Mouse (Mus musculus): ENCODE results near the gene Cdca8.

DNA sequence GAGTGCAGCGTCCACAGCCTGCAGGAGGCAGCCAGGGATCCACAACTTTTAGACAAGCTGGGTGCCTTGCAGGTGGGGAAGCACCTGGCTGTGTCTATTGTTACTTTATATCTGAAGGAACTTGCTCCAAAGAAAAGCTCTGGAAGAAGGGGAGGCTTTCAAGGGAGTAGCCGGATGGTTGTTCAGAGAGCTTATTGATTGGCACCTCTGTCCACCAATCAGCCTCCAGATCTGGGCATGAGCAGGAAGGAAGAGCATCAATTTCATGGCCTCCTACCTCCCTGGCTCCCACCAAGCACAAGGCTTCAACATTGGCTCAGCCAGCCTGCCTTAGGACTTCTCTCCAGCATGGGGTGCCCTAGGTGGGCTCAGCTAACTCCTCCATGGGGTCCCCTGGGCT is 34.2 kb upstream of the Cdca8 start:
- TF ChIP-seq CTCF (IDR thresholded peaks at IDR 0.05; ENCODE audit: low read depth, low read length) (no peak), EP300 (IDR thresholded peaks at IDR 0.05; ENCODE audit: insufficient read depth, low read depth, low read length) (no peak)
